Mouse (Mus musculus) layer of hippocampus, adult 2 months (tissue): ENCODE data around the gene Ribc2. TPM values are rescaled to one million over a fixed set of nuclear protein-coding genes. Genes with fewer than 3 reads are reported as not detected.
A peak's percentile ranks its signal among the peaks of the same experiment; 100 is the strongest.

Experiments used
- DNase-seq, 2 experiments: peaks; one replicate each; pipeline ENCODE4 v3.0.0; 2022; ENCODE audit warnings: low spot score in 2 of 2
- H3K27ac ChIP-seq: fragments of 200-600 bp; 2 replicates; pipeline ENCODE4 v1.8.1; 2022
- H3K4me3 ChIP-seq: fragments of 200-600 bp; 2 replicates; pipeline ENCODE4 v1.8.1; 2022; ENCODE audit warnings: mild to moderate bottlenecking
- CTCF ChIP-seq: fragments of 200-600 bp; conservative IDR thresholded peaks from 2 replicates; pipeline ENCODE4 v1.8.1; 2022; ENCODE audit warnings: antibody characterized with exemption, mild to moderate bottlenecking, moderate library complexity
- long read RNA-seq, 2 experiments: library from polyadenylated mRNA; stranded (forward); transcript quantifications; one replicate each; pipeline ENCODE4 v2.0.0; 2021; ENCODE audit warnings: borderline mapping rate in 2 of 2
- total RNA-seq, 2 experiments: library from RNA; stranded (reverse); gene quantifications; 2 replicates each; pipeline ENCODE4 v1.2.3; 2021

Gene Ribc2
- total RNA-seq = under 1 TPM; 0.44 to 0.49 TPM
- long read RNA-seq, experiment 1, partial matches to known transcripts = 0 of 1 reads
- long read RNA-seq, experiment 1, other reads (novel, unspliced or antisense) = 1 of 1 reads
- long read RNA-seq, experiment 2, partial matches to known transcripts = 0 of 1 reads
- long read RNA-seq, experiment 2, other reads (novel, unspliced or antisense) = 1 of 1 reads

- no peak within 1 kb of the TSS for H3K27ac ChIP-seq
- DNase-seq = peak; percentile 76 to 81
- no peak for TF ChIP-seq CTCF
- H3K4me3 ChIP-seq = peak within 1 kb of the TSS; percentile 52
Measured at GRCm38 (mm10) chr15:85131275-85132192, at the start of gene Ribc2, which contains the start of gene Smc1b. Gene Ribc2 (plus strand): TSS chr15:85132078. Gene Smc1b (minus strand): TSS chr15:85131964.

DNA sequence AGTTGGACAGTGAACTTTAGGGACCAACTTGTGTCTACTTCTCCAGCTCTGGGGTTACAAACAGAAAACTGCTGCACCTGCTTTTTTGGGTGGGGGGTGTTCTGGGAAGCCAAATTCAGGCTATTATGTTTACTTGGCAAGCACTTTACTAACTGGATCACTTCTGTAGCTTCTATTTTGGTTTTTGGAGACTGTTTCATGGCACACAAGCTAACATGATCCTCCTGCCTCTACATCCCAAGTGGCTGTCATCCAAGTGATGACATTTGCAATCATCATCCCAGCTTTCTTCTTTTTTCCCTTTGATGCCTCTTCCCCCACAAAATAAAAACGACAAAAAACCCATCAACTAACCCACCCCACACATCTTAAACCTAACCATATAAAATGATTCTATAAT lies 46.2 kb upstream of the Ribc2 start:
- Histone ChIP-seq H3K27ac (peak overlapping the region; percentile 69), H3K4me3 (no peak overlapping the region)
- DNase-seq = peak; percentile 27 to 29
- no peak for TF ChIP-seq CTCF

DNA sequence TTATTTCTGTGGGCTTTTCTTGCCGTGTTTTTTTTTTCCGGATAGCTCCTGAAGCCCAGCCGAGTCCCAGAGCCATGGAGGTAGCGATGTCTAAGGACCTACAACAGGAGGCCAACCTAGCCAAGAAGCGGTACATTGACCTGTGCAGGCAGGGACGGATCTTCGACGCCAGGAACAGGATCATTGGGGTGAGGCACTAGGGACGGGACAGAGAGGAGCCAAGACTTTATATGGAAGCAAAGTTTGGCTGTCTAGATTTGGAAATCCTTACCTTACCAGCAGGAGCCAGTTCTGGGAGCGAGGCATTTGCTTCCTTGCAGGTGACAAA lies 279 bp downstream of the Ribc2 start:
- Histone ChIP-seq H3K4me3 (peak overlapping the region; percentile 52), H3K27ac (no peak overlapping the region)
- no peak for TF ChIP-seq CTCF
- no peak for DNase-seq

DNA sequence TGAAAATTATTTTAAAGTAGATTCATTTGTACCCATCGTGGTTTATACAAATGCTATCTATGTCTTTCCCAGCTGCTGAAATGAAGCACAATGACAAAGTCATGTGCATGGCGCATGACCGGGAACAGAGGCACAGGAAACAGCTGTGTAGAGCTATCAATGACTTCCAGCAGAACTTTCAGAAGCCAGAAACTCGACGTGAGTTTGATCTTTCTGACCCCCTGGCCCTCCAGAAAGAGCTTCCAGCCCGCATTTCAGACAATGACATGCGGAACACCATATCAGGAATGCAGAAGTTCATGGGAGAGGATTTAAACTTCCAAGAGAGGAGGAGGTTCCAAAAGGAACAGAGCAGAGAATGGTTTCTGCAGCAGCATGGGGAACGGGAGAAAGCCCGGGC lies 3.3 kb downstream of the Ribc2 start:
- DNase-seq = no peak
- Histone ChIP-seq H3K27ac (no peak overlapping the region), H3K4me3 (no peak overlapping the region)
- no peak for TF ChIP-seq CTCF

GRCm38 (mm10) chr15:85141290-85141689 lies 9.4 kb downstream of the Ribc2 start:
- Histone ChIP-seq H3K27ac (no peak overlapping the region), H3K4me3 (no peak overlapping the region)
- no peak for TF ChIP-seq CTCF
- DNase-seq = no peak

- no peak for DNase-seq
- TF ChIP-seq CTCF = no peak
- Histone ChIP-seq H3K4me3 (no peak overlapping the region), H3K27ac (no peak overlapping the region)
Measured at GRCm38 (mm10) chr15:85142441-85142840, 10.6 kb downstream of the Ribc2 start.

GRCm38 (mm10) chr15:85143161-85143560 lies 11.3 kb downstream of the Ribc2 start:
- Histone ChIP-seq H3K4me3 (no peak overlapping the region), H3K27ac (no peak overlapping the region)
- no peak for TF ChIP-seq CTCF
- DNase-seq = no peak

- Histone ChIP-seq H3K4me3 (no peak overlapping the region), H3K27ac (no peak overlapping the region)
- peak; percentile 42 for TF ChIP-seq CTCF
- no peak for DNase-seq
Measured at GRCm38 (mm10) chr15:85143747-85144146, 11.9 kb downstream of the Ribc2 start.

DNA sequence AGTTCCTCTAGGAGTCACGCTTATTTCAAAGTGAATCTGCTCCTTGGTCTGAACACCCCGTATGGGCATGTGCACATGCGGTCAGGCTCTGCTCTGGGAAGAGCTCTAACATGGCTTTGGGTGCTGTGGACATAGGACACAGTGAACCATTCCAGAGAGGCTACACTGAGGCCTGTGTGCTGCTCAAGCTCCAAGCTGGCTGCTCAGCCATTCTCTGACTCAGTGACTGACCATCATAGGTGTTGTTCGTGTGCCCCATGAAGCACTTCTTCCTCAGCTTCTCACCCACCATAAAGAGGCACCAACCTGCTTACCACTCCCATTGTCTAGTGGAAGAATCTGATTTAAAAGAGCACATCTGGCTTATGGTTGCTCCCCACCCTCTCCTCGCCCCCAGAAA lies 12.4 kb downstream of the Ribc2 start:
- no peak for TF ChIP-seq CTCF
- no peak overlapping the region for H3K27ac ChIP-seq
- no peak overlapping the region for H3K4me3 ChIP-seq
- DNase-seq = no peak

GRCm38 (mm10) chr15:85151433-85151918 lies 19.6 kb downstream of the Ribc2 start:
- H3K27ac ChIP-seq = no peak overlapping the region

GRCm38 (mm10) chr15:85152577-85152976 lies 20.7 kb downstream of the Ribc2 start:
- TF ChIP-seq CTCF = no peak
- DNase-seq = no peak
- no peak overlapping the region for H3K4me3 ChIP-seq
- no peak overlapping the region for H3K27ac ChIP-seq

More at GRCm38 (mm10) chr15:85151433-85151918, 19.6 kb downstream of the Ribc2 start:
- H3K4me3 ChIP-seq = peak overlapping the region; percentile 26; the same call in 1 of the 2 replicates
- TF ChIP-seq CTCF = peak; percentile 100
- peak; percentile 61 to 85 for DNase-seq

DNA sequence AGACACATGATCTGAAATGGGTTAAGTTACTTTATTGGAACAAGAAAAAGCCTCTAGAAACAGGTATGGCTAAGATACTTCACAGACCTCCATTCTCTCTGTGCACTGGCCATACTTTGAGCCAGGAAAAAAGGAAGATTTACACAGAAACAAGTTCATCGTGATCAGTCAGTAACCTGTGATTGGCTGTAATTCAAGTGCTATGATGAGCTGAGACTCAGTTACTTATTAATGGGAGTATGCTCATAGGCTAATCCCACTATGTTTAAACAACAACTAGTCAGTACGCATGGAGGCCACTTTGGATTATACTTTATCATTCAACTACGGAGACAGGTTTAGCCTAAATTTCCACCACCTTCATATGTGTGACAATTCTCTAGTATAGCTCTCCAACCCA lies 22.2 kb downstream of the Ribc2 start:
- no peak overlapping the region for H3K4me3 ChIP-seq
- no peak for TF ChIP-seq CTCF
- DNase-seq = no peak
- H3K27ac ChIP-seq = no peak overlapping the region

GRCm38 (mm10) chr15:85156198-85156597 lies 24.3 kb downstream of the Ribc2 start:
- no peak for TF ChIP-seq CTCF
- Histone ChIP-seq H3K4me3 (no peak overlapping the region), H3K27ac (no peak overlapping the region)
- no peak for DNase-seq
